Mouse (Mus musculus): ENCODE results near the gene Akap9. TPM values are rescaled to one million over a fixed set of nuclear protein-coding genes. Genes with fewer than 3 reads are reported as not detected.

Gene Akap9
- polyA plus RNA-seq, 2 experiments = 34.3 to 114 TPM

- DNase-seq (ENCODE audit: low spot score) = no peak
- H3K9me3 ChIP-seq (ENCODE audit: control insufficient read depth, low read length) = no peaks in the 10 kb centered on the region
- no peak for TF ChIP-seq POLR2A (IDR thresholded peaks at IDR 0.05; ENCODE audit: borderline replicate concordance, extremely low read depth, insufficient read depth, insufficient read length)
- H3K4me2 ChIP-seq (replicated peaks; ENCODE audit: low read depth, low read length, severe bottlenecking) = no peak overlapping the region
- H3K27me3 ChIP-seq (ENCODE audit: control insufficient read depth, insufficient read depth, low read length) = no peaks in the 10 kb centered on the region
- H3K36me3 ChIP-seq (ENCODE audit: control insufficient read depth, insufficient read depth, low read length) = peaks cover 32% of the 10 kb centered on the region
- H3K9ac ChIP-seq (ENCODE audit: low read depth, low read length, severe bottlenecking) = no peak overlapping the region
- 83% methylated on average over 1 of the region's 1 CpGs for WGBS
- H3K4me1 ChIP-seq (ENCODE audit: control insufficient read depth, insufficient read depth, low read length) = no peaks in the 10 kb centered on the region
- no peak overlapping the region for H3K4me3 ChIP-seq (replicated peaks; ENCODE audit: low read length)
- no peak overlapping the region for H3K27ac ChIP-seq (replicated peaks; ENCODE audit: low read depth, low read length)
- no peak for ATAC-seq (ENCODE audit: low FRiP score, low read depth)
Measured at GRCm38 (mm10) chr5:3989608-3990007, 61.8 kb downstream of the Akap9 start.

- ATAC-seq (ENCODE audit: low FRiP score, low read depth) (no peak), DNase-seq (ENCODE audit: low spot score) (no peak)
- WGBS = 96% methylated on average over 1 of the region's 1 CpGs
- Histone ChIP-seq H3K9me3 (ENCODE audit: control insufficient read depth, low read length) (no peaks in the 10 kb centered on the region), H3K27ac (replicated peaks; ENCODE audit: low read depth, low read length) (no peak overlapping the region), H3K4me1 (ENCODE audit: control insufficient read depth, insufficient read depth, low read length) (no peaks in the 10 kb centered on the region), H3K4me2 (replicated peaks; ENCODE audit: low read depth, low read length, severe bottlenecking) (no peak overlapping the region), H3K9ac (ENCODE audit: low read depth, low read length, severe bottlenecking) (no peak overlapping the region), H3K4me3 (replicated peaks; ENCODE audit: low read length) (no peak overlapping the region), H3K36me3 (ENCODE audit: control insufficient read depth, insufficient read depth, low read length) (peaks cover 37% of the 10 kb centered on the region), H3K27me3 (ENCODE audit: control insufficient read depth, insufficient read depth, low read length) (no peaks in the 10 kb centered on the region)
- TF ChIP-seq POLR2A (IDR thresholded peaks at IDR 0.05; ENCODE audit: borderline replicate concordance, extremely low read depth, insufficient read depth, insufficient read length) = no peak
Measured at GRCm38 (mm10) chr5:3990499-3990898, 62.6 kb downstream of the Akap9 start.

GRCm38 (mm10) chr5:4004531-4005469 lies 76.9 kb downstream of the Akap9 start:
- H3K4me3 ChIP-seq (replicated peaks; ENCODE audit: low read length) = no peak overlapping the region
- no peaks in the 10 kb centered on the region for H3K27me3 ChIP-seq (ENCODE audit: control insufficient read depth, insufficient read depth, low read length)
- H3K4me1 ChIP-seq (ENCODE audit: control insufficient read depth, insufficient read depth, low read length) = no peaks in the 10 kb centered on the region
- ATAC-seq (ENCODE audit: low FRiP score, low read depth) = no peak
- TF ChIP-seq POLR2A (IDR thresholded peaks at IDR 0.05; ENCODE audit: borderline replicate concordance, extremely low read depth, insufficient read depth, insufficient read length) = no peak
- H3K36me3 ChIP-seq (ENCODE audit: control insufficient read depth, insufficient read depth, low read length) = peaks cover 41% of the 10 kb centered on the region
- no peak overlapping the region for H3K27ac ChIP-seq (replicated peaks; ENCODE audit: low read depth, low read length)
- DNase-seq (ENCODE audit: low spot score) = no peak
- no peak overlapping the region for H3K9ac ChIP-seq (ENCODE audit: low read depth, low read length, severe bottlenecking)
- no peaks in the 10 kb centered on the region for H3K9me3 ChIP-seq (ENCODE audit: control insufficient read depth, low read length)
- H3K4me2 ChIP-seq (replicated peaks; ENCODE audit: low read depth, low read length, severe bottlenecking) = no peak overlapping the region
- 88% methylated on average over 16 of the region's 16 CpGs for WGBS

- Histone ChIP-seq H3K36me3 (ENCODE audit: control insufficient read depth, insufficient read depth, low read length) (peaks cover 51% of the 10 kb centered on the region), H3K4me3 (replicated peaks; ENCODE audit: low read length) (no peak overlapping the region), H3K4me2 (replicated peaks; ENCODE audit: low read depth, low read length, severe bottlenecking) (no peak overlapping the region), H3K27me3 (ENCODE audit: control insufficient read depth, insufficient read depth, low read length) (no peaks in the 10 kb centered on the region), H3K9me3 (ENCODE audit: control insufficient read depth, low read length) (no peaks in the 10 kb centered on the region), H3K9ac (ENCODE audit: low read depth, low read length, severe bottlenecking) (no peak overlapping the region), H3K4me1 (ENCODE audit: control insufficient read depth, insufficient read depth, low read length) (no peaks in the 10 kb centered on the region), H3K27ac (replicated peaks; ENCODE audit: low read depth, low read length) (no peak overlapping the region)
- TF ChIP-seq POLR2A (IDR thresholded peaks at IDR 0.05; ENCODE audit: borderline replicate concordance, extremely low read depth, insufficient read depth, insufficient read length) = no peak
- no peak for ATAC-seq (ENCODE audit: low FRiP score, low read depth)
- WGBS = 94% methylated on average over 3 of the region's 3 CpGs
- DNase-seq (ENCODE audit: low spot score) = no peak
Measured at GRCm38 (mm10) chr5:4006606-4007005, 78.8 kb downstream of the Akap9 start.

- no peaks in the 10 kb centered on the region for H3K27me3 ChIP-seq (ENCODE audit: control insufficient read depth, insufficient read depth, low read length)
- no peak overlapping the region for H3K9ac ChIP-seq (ENCODE audit: low read depth, low read length, severe bottlenecking)
- ATAC-seq (ENCODE audit: low FRiP score, low read depth) (no peak), DNase-seq (ENCODE audit: low spot score) (no peak)
- H3K4me2 ChIP-seq (replicated peaks; ENCODE audit: low read depth, low read length, severe bottlenecking) = no peak overlapping the region
- H3K36me3 ChIP-seq (ENCODE audit: control insufficient read depth, insufficient read depth, low read length) = peaks cover 68% of the 10 kb centered on the region
- H3K27ac ChIP-seq (replicated peaks; ENCODE audit: low read depth, low read length) = no peak overlapping the region
- no peak overlapping the region for H3K4me3 ChIP-seq (replicated peaks; ENCODE audit: low read length)
- H3K4me1 ChIP-seq (ENCODE audit: control insufficient read depth, insufficient read depth, low read length) = no peaks in the 10 kb centered on the region
- H3K9me3 ChIP-seq (ENCODE audit: control insufficient read depth, low read length) = no peaks in the 10 kb centered on the region
- TF ChIP-seq POLR2A (IDR thresholded peaks at IDR 0.05; ENCODE audit: borderline replicate concordance, extremely low read depth, insufficient read depth, insufficient read length) = no peak
- 93% methylated on average over 10 of the region's 10 CpGs for WGBS
Measured at GRCm38 (mm10) chr5:4008266-4008665, 80.4 kb downstream of the Akap9 start.
